Mouse (Mus musculus) embryo, embryonic 9.5 days (tissue): ENCODE data around the gene 2310057M21Rik.

Source experiments
- DNase-seq: peaks from one replicate; pipeline ENCODE4 v3.0.0-alpha.2; 2017; ENCODE audit errors: extremely low spot score

2310057M21Rik gene

DNA sequence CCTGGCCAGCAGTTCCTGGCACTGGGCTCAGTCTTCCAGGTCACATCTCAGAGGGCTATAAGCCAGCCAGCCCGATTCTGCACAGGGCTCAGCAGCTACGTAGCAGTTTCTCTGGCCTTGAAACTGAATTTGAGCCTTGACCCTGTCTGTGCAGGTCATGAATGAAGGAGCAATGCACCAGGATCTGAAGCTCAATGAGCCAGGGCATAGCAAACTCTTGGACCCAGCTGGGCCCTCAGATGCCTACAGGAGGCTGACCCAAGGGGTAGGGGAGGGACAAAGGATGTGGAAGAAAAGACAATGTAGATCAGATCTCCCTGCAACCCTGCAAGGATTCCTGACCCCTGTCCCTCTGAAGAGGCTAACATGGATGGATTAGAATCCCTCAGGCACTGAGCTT lies 40.4 kb downstream of the 2310057M21Rik start, which contains the start of gene Cuzd1:
Cuzd1 (minus strand) TSS at position 101 of the 400 bp plus-strand sequence.
- no peak for DNase-seq

DNA sequence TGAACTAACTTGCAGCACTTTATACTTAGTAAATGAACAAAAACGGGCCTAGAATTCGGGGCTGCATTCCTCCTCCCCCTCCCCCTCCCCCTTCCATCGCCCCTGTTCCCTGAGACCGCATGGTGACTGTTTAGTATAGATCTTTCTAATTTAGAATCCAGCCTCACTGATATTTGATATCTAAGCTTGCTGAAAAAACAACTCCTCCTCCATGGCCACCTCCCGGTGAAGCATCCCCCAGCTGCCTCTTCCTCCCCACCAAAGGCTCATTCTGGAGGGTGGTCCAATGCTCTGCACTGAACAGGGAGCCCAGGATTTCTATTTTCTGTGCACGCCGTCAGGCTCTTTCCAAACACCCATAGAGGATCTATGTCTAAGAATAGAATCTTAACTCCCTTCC lies 44.2 kb downstream of the 2310057M21Rik start:
- no peak for DNase-seq

DNA sequence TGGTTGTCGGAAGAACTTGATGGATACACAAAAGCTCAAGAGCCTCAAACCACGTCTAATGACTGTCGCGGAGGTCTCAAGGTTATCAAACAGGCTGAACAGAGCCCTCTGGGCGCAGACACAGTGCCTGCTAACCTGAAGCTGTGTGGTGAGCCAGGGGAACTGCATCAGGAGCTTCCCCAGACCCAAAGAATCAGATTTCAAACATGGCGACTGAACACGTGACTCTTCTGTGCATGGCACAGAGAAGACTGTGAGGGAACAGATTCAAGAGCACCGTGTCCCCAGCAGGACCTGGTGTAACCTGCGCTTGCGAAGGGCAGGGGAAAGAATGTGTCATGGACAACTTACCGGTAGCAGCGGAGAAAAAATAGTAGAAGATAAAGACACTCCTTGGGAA lies 45.0 kb downstream of the 2310057M21Rik start:
- DNase-seq, result no peak

DNA sequence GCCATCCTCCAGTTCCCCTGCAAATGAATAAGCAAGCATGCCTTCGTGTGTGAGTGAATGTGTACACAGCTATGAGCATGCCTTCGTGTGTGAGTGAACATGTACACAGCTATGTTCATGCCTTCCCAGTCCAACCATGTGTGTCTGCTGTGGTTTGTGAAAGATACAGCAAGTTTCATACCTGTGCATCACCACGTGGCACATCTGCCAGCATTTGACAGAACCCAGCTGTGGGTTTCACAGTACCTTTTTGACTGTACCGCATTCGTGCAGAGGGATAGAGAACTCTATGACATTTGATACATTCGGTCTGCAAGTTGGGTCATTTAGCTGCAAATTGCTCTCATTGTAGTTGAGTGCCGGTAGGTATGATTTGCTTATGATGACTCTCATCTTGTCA lies 48.1 kb downstream of the 2310057M21Rik start:
- DNase-seq, result no peak

DNA sequence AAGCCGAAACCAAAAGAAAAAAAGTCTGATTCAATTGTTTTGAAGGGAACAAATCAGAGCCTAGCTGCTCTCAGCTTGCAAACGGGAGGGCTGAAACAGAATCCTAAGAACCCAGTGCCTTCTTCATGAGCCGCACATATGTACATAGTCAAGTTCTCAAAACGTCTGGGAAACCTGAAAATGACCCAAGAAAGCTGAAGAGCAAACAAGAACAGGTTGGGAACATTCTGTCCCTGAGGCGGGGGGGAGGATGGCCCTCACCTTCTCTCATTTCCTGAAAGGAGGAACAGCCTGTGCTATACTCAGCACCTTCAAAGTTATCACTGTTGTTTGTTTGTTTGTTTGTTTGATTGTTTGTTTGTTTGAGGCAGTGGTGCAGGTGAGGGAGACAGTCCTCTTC lies 55.8 kb downstream of the 2310057M21Rik start:
- DNase-seq, result no peak

DNA sequence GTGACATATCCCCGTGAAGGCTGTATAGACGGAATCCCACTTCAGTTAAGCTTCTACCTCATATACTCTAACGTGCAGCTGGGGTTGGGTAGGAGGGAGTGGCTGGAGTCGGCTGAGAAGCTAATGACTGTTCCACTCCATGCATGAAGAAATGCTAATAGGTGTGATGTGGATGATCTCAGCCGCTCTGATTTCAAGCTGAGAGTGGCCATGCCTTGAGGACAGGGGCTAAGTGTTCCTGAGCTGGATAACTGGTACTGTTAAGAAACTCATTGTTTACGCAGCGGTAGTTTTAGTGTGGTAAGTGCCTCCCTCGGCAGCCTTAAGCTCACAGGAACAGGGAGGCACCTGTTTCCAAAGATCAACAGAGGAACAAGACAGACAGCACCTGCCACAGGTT lies 59.2 kb downstream of the 2310057M21Rik start:
- DNase-seq, result no peak

DNA sequence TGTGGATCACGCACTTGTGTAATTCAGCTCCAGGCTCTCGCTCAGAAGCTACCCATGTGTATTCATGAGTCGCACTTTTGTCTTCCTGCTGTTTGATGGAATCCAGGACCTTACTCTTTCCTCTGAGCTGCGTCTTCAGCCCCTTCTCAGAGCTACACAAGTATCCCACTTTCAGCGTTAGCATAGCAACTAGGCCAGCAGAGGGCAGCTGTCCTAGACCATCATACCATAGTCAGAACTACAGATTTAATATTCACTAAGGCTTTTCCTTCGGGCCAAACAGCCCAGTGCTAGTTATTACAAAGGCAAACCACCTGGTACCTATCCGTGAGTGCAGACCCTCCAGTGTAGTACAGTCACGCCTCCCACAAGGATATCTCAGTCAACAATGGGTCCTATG lies 65.4 kb downstream of the 2310057M21Rik start:
- no peak for DNase-seq
